Mouse (Mus musculus): Measurements from ENCODE around the gene Sp6. TPM values are rescaled to one million over a fixed set of nuclear protein-coding genes. Genes with fewer than 3 reads are reported as not detected.

Gene Sp6
- polyA plus RNA-seq, 1 experiment, result 1.4 TPM

- TF ChIP-seq POLR2A (IDR thresholded peaks at IDR 0.05; ENCODE audit: borderline replicate concordance, insufficient read depth, low read length) (no peak), CTCF (IDR thresholded peaks at IDR 0.05; ENCODE audit: borderline replicate concordance, insufficient read depth, low read depth, low read length) (no peak)
- Histone ChIP-seq H3K4me3 (replicated peaks; ENCODE audit: insufficient read depth, low read depth, low read length) (no peak overlapping the region), H3K27me3 (ENCODE audit: control insufficient read depth, insufficient read depth, low read length) (no peaks in the 10 kb centered on the region), H3K4me1 (ENCODE audit: control insufficient read depth, insufficient read depth, low read length) (peaks cover 5% of the 10 kb centered on the region; the same call in 1 of the 2 replicates), H3K27ac (ENCODE audit: insufficient read depth, low read length) (no peak overlapping the region)
- no peak for DNase-seq
- 60% methylated on average over 7 of the region's 7 CpGs for WGBS
Measured at GRCm38 (mm10) chr11:97038881-97039280, 25.7 kb downstream of the Sp6 start.

- WGBS, result 42% methylated on average over 12 of the region's 12 CpGs
- Histone ChIP-seq H3K27ac (ENCODE audit: insufficient read depth, low read length) (no peak overlapping the region), H3K27me3 (ENCODE audit: control insufficient read depth, insufficient read depth, low read length) (no peaks in the 10 kb centered on the region), H3K4me1 (ENCODE audit: control insufficient read depth, insufficient read depth, low read length) (peaks cover 5% of the 10 kb centered on the region; the same call in 1 of the 2 replicates), H3K4me3 (replicated peaks; ENCODE audit: insufficient read depth, low read depth, low read length) (no peak overlapping the region)
- TF ChIP-seq CTCF (IDR thresholded peaks at IDR 0.05; ENCODE audit: borderline replicate concordance, insufficient read depth, low read depth, low read length) (no peak), POLR2A (IDR thresholded peaks at IDR 0.05; ENCODE audit: borderline replicate concordance, insufficient read depth, low read length) (no peak)
- DNase-seq, result no peak
Measured at GRCm38 (mm10) chr11:97040301-97041021, 27.3 kb downstream of the Sp6 start.

- Histone ChIP-seq H3K27ac (ENCODE audit: insufficient read depth, low read length) (peak within 1 kb of the TSS; percentile 86), H3K4me3 (replicated peaks; ENCODE audit: insufficient read depth, low read depth, low read length) (peak within 1 kb of the TSS; percentile 98), H3K4me1 (ENCODE audit: control insufficient read depth, insufficient read depth, low read length) (0 out of 2 replicates have a peak, but pooled peaks cover 1% of the 10 kb centered on the region), H3K27me3 (ENCODE audit: control insufficient read depth, insufficient read depth, low read length) (no peaks in the 10 kb centered on the region)
- peak; percentile 69; the same call in 1 of the 2 replicates for TF ChIP-seq POLR2A (IDR thresholded peaks at IDR 0.05; ENCODE audit: borderline replicate concordance, insufficient read depth, low read length)
- no peak for TF ChIP-seq CTCF (IDR thresholded peaks at IDR 0.05; ENCODE audit: borderline replicate concordance, insufficient read depth, low read depth, low read length)
- peak; percentile 87 to 89 for DNase-seq
- WGBS, result under 1% methylated on average over 48 of the region's 48 CpGs
Measured at GRCm38 (mm10) chr11:97041022-97041899, 28.1 kb downstream of the Sp6 start, which contains the start of the genes Lrrc46 and Mrpl10. Gene Lrrc46 (minus strand): TSS chr11:97041407. Gene Mrpl10 (plus strand): TSS chr11:97041560.

- no peak overlapping the region for H3K27ac ChIP-seq (ENCODE audit: insufficient read depth, low read length)
- no peaks in the 10 kb centered on the region for H3K27me3 ChIP-seq (ENCODE audit: control insufficient read depth, insufficient read depth, low read length)
- H3K4me3 ChIP-seq (replicated peaks; ENCODE audit: insufficient read depth, low read depth, low read length), result no peak overlapping the region
- no peak for DNase-seq
- TF ChIP-seq CTCF (IDR thresholded peaks at IDR 0.05; ENCODE audit: borderline replicate concordance, insufficient read depth, low read depth, low read length), result no peak
- no peak for TF ChIP-seq POLR2A (IDR thresholded peaks at IDR 0.05; ENCODE audit: borderline replicate concordance, insufficient read depth, low read length)
- H3K4me1 ChIP-seq (ENCODE audit: control insufficient read depth, insufficient read depth, low read length), result no peaks in the 10 kb centered on the region; the same call in 1 of the 2 replicates
- 90% methylated on average over 8 of the region's 8 CpGs for WGBS
Measured at GRCm38 (mm10) chr11:97044902-97045301, 31.7 kb downstream of the Sp6 start.

GRCm38 (mm10) chr11:97045861-97046260 lies 32.7 kb downstream of the Sp6 start:
- no peak for DNase-seq
- H3K4me1 ChIP-seq (ENCODE audit: control insufficient read depth, insufficient read depth, low read length), result peaks cover 3% of the 10 kb centered on the region; the same call in 1 of the 2 replicates
- H3K27ac ChIP-seq (ENCODE audit: insufficient read depth, low read length), result no peak overlapping the region
- no peak overlapping the region for H3K4me3 ChIP-seq (replicated peaks; ENCODE audit: insufficient read depth, low read depth, low read length)
- no peak for TF ChIP-seq CTCF (IDR thresholded peaks at IDR 0.05; ENCODE audit: borderline replicate concordance, insufficient read depth, low read depth, low read length)
- TF ChIP-seq POLR2A (IDR thresholded peaks at IDR 0.05; ENCODE audit: borderline replicate concordance, insufficient read depth, low read length), result no peak
- H3K27me3 ChIP-seq (ENCODE audit: control insufficient read depth, insufficient read depth, low read length), result no peaks in the 10 kb centered on the region
- WGBS, result 82% methylated on average over 7 of the region's 7 CpGs

GRCm38 (mm10) chr11:97048090-97048650 lies 35.0 kb downstream of the Sp6 start:
- no peaks in the 10 kb centered on the region for H3K27me3 ChIP-seq (ENCODE audit: control insufficient read depth, insufficient read depth, low read length)
- DNase-seq, result no peak
- H3K4me3 ChIP-seq (replicated peaks; ENCODE audit: insufficient read depth, low read depth, low read length), result no peak overlapping the region
- TF ChIP-seq POLR2A (IDR thresholded peaks at IDR 0.05; ENCODE audit: borderline replicate concordance, insufficient read depth, low read length) (no peak), CTCF (IDR thresholded peaks at IDR 0.05; ENCODE audit: borderline replicate concordance, insufficient read depth, low read depth, low read length) (no peak)
- H3K4me1 ChIP-seq (ENCODE audit: control insufficient read depth, insufficient read depth, low read length), result peaks cover 14% of the 10 kb centered on the region
- no peak overlapping the region for H3K27ac ChIP-seq (ENCODE audit: insufficient read depth, low read length)
- WGBS, result 41% methylated on average over 8 of the region's 8 CpGs

GRCm38 (mm10) chr11:97049492-97050085 lies 36.4 kb downstream of the Sp6 start:
- Histone ChIP-seq H3K27ac (ENCODE audit: insufficient read depth, low read length) (no peak overlapping the region), H3K4me3 (replicated peaks; ENCODE audit: insufficient read depth, low read depth, low read length) (no peak overlapping the region), H3K4me1 (ENCODE audit: control insufficient read depth, insufficient read depth, low read length) (peaks cover 14% of the 10 kb centered on the region), H3K27me3 (ENCODE audit: control insufficient read depth, insufficient read depth, low read length) (no peaks in the 10 kb centered on the region)
- no peak for TF ChIP-seq POLR2A (IDR thresholded peaks at IDR 0.05; ENCODE audit: borderline replicate concordance, insufficient read depth, low read length)
- TF ChIP-seq CTCF (IDR thresholded peaks at IDR 0.05; ENCODE audit: borderline replicate concordance, insufficient read depth, low read depth, low read length), result no peak
- 85% methylated on average over 6 of the region's 6 CpGs for WGBS
- DNase-seq, result no peak

Measured in cerebellum, adult 2 months (tissue).